Mouse (Mus musculus) bone marrow macrophage, adult 2 months (primary cell): ENCODE data around the gene Tle4.

Experiments
- CTCF ChIP-seq: IDR thresholded peaks from 2 replicates; pipeline ENCODE4 v1.5.1; 2012; ENCODE audit warnings: low read depth, mild to moderate bottlenecking, low read length, moderate library complexity
- POLR2A ChIP-seq: IDR thresholded peaks from 2 replicates; pipeline ENCODE4 v1.6.1; 2012; ENCODE audit warnings: mild to moderate bottlenecking, low read depth, low read length, borderline replicate concordance

GRCm38 (mm10) chr19:14578698-14579097 lies 19.2 kb downstream of the Tle4 start:
- TF ChIP-seq CTCF, result no peak
- TF ChIP-seq POLR2A, result no peak
